Mouse (Mus musculus) forelimb bud, embryonic 11.5 days (tissue): Measurements from ENCODE around the gene Uchl5.
A peak's percentile ranks its signal among the peaks of the same experiment; 100 is the strongest.

Experiments
- DNase-seq: peaks from one replicate; pipeline ENCODE4 v3.0.0-alpha.2; 2012; ENCODE audit warnings: low read depth, low spot score

Gene Uchl5

DNA sequence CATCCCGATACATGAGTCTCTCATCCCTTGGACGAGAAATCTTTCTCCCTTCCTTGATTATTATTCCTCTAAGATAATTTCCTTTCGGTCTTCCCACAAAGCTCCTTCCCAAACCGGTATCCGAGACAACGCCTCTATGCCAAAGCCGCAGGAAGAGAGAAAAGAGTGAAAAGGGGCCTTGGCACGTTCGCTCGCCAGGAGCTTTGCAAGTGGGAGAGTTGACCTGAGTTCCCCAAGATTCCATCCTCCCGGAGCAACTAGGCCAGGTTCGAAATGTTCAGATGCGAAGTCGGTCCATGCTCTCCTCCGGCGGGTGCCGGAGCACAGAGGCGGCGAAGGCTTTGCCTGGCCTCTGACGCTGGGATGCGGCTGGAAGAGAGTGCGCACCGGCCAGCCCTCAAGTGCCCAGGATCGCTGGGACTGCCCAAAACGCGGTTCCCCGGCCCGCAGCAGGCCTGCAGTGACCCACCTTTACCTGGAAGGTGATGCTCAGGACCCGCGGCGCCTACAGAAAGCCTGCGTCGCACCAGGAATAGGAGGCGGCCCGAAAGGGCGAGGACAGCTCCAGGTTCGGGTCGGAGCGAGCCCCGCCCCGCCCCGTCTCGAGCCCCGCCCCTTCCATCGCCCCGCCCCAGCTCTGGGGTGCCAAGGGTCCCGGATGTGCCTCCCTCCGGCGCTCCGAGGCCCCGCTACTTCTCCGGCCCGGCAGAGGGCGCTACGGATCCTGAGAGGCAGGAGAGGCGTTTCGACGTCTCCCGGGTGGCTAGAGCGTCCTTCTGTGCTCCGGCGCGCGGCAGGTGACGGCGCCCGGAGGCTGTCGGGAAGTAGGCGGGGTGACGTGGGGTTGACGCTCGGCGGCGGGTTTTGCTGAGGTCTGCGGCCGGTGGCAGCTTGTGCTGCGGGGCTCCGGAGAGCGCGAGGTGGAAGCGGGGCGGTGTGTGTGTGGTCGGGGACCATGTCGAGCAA is at the start of gene Uchl5, which contains the start of gene Trove2:
Gene Uchl5, plus strand, starts transcription at position 827 of the 966 bp plus-strand sequence.
Gene Trove2, minus strand, starts transcription at position 623 of the 966 bp plus-strand sequence.
- DNase-seq: peak; percentile 94

GRCm38 (mm10) chr1:143727701-143728445 is 49.2 kb upstream of the Uchl5 start:
- DNase-seq: no peak

DNA sequence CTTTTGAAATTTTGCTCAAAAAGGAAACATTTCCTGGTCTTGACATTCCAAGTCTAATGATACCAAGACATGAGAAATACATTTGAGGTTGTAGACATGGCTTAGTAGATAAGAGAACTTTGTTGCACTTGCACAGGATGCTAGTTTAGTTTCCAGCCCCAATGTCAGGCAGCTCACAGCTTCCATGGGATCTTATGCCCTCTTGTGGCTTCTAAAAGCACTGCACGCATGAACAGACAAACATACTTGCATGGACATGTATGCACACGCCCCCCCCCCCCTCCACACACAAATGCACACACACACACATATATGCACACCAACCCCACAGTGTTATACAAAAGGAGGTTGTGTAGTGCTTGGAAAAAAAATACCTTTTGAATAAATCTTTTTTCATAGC is 46.2 kb upstream of the Uchl5 start:
- DNase-seq: peak; percentile 36

- no peak for DNase-seq
Measured at GRCm38 (mm10) chr1:143731691-143732090, 45.4 kb upstream of the Uchl5 start.

- no peak for DNase-seq
Measured at GRCm38 (mm10) chr1:143733914-143734410, 43.1 kb upstream of the Uchl5 start.

DNA sequence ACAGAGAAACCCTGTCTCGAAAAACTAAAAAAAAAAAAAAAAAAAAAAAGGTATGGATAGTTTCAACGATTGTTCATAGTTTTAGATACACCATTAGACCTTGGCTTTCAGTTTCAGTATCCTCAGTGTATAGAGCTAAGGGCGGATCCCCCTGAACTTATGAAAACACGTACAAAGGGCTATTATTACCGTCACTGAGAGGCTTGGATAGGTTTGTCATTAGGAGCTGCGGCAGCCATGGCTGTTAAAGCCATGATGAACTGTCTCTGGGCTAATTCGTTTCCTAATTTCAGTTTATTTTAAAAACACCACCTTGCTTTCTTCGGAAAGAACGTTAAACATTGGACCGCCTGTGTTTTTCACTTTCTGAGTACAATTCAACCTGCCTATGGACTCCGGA is 38.3 kb upstream of the Uchl5 start:
- DNase-seq: no peak

- peak; percentile 82 for DNase-seq
Measured at GRCm38 (mm10) chr1:143739361-143740350, 37.4 kb upstream of the Uchl5 start.

DNA sequence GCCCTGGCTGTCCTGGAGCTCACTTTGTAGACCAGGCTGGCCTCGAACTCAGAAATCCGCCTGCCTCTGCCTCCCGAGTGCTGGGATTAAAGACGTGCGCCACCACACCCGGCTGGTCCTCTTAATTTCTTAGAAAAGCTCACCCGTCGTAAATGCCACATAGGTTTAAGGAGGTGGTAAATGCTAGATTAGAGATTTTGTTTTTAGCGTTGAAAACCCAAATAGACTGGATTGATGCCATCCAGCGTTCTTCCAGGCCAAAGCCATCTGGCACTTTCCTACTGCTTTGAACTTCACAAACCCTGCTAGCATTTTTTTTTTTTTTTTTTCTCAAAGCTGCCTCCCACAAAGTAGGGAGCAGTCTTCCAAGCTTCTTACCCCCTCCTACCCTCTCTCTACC is 36.5 kb upstream of the Uchl5 start:
- DNase-seq: no peak

DNA sequence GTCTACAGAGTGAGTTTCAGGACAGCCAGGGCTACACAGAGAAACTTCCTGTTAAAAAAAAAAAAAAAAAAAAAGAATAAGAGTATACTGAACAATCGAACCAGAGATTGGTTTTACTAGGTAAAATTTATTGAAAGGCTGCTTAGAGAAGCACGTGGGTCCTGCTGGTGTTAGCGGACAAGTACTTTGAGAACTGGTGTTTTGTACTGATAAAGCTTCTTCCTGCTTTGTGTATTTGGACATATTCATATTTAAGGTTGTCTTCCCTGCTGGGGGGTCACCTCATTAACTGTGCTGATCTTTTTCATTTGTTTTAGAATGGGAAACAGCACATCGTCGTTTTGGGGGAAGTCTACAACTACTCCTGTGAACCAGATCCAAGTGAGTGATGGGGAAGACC is 35.7 kb upstream of the Uchl5 start:
- no peak for DNase-seq

DNA sequence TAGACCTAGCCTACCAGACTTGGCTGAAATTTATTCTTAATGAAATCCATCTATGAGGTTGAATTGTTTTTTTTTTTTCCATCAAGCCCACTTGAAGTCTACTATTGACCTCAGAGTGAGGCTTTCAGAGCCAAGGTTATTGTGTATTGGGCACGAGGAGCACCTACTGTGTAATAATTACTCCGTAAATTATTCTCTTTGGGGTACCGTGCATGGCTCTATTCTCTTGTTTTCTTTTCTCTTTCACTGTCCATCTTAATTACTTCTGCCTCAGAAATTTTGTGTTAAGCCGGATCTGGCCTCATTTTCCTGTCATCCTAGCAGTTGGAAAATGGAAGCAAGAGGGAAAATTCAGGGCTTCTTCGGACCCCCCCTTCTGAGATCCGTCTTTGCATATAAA is 34.9 kb upstream of the Uchl5 start:
- DNase-seq: no peak

DNA sequence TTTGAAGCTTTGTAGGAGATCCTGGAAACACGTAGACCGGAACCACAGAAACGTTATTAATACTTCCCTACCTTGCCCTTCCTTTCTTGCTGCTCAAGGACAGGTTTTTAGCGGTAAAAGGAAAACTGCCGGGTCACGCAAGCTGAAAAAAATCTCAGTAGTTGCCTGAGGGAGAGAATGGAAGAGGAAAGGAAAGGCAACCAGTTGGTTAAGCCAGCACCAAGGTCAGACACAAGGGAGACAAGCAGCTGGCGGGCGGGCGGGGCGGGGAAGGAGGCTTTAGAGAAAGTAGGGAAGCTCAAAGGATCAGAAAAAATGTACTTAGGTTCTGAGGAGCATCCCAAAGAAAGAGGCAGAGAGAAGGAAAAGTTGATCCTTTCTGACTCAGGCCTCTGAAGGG is 31.2 kb upstream of the Uchl5 start:
- DNase-seq: no peak

- no peak for DNase-seq
Measured at GRCm38 (mm10) chr1:143762159-143762558, 14.9 kb upstream of the Uchl5 start.

GRCm38 (mm10) chr1:143764443-143764842 is 12.6 kb upstream of the Uchl5 start:
- no peak for DNase-seq

DNA sequence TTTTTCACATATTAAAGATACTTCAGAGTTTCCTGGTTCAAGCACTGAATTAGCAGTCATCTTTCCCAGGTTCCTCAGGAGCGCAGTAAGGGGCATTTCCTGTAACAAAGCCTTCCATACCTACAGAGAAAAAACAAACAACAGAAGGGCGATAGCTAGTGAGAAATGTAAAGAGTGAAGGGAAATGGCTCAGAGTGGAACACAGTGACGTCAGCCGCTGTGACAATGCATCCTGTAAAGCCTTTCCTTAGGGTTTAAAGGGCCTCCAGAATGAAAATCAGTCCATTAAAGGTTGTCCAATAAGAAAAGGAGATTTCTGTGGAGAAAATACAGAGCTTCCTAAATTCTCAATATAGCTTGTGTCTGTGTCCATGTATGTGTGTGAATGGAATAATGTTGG is 11.3 kb upstream of the Uchl5 start:
- DNase-seq: no peak

DNA sequence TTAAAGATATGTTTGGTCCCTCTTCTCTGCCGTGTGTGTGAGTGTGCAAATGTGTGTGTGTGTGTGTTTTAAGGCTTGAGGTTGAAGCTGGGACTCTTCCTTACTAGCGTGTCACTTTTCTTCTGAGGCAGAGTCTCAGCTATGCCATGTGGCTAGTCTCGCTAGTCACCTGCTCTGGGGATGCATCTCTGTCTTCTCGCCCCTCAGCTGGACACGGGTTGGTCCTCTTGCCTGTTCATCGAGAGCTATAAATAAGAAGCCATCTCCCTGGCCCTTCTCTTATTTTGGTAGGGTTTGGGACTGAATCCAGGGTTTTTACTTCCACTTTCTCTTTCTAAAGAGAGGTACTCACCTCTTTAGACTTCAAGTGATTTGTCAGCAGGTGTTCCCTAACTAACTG is 10.8 kb upstream of the Uchl5 start:
- DNase-seq: no peak

GRCm38 (mm10) chr1:143770444-143771109 is 6.5 kb upstream of the Uchl5 start:
- DNase-seq: no peak

DNA sequence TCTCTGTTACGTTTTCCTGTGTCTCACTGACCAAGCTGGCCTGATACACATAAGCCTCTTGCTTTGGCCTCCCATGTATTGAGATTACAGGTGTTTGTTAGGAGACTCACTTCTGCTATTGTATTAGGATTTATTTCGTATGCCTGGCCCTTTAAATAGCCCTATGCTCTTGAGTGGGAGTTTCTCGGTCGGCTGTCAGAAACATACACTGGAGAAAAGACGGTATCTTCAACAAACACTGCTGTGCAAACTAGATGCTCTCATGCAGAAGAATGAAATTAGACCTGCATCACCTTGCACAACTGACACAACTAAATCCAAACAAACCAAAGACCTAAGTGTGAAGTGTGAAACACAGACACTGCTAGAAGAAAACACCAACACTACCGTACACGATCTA is 4.0 kb upstream of the Uchl5 start:
- DNase-seq: no peak

DNA sequence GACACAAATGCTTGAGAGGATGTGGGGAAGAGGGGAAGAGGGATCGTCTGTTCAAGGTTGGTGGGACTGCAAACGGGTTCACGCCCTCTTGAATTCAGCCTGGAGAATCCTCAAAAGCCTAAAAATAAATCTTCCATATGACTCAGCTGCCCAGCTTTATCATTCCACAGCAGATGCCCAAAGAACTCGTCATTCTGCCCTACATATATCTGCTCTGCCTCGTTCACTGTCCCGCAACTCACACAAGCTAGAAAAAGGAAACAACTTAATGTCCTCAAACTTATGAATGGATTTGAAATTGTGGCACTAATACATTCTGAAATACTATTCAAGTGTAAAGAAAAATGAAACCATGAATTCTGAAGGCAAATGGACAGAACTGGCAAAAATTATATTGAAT is 3.2 kb upstream of the Uchl5 start:
- no peak for DNase-seq

DNA sequence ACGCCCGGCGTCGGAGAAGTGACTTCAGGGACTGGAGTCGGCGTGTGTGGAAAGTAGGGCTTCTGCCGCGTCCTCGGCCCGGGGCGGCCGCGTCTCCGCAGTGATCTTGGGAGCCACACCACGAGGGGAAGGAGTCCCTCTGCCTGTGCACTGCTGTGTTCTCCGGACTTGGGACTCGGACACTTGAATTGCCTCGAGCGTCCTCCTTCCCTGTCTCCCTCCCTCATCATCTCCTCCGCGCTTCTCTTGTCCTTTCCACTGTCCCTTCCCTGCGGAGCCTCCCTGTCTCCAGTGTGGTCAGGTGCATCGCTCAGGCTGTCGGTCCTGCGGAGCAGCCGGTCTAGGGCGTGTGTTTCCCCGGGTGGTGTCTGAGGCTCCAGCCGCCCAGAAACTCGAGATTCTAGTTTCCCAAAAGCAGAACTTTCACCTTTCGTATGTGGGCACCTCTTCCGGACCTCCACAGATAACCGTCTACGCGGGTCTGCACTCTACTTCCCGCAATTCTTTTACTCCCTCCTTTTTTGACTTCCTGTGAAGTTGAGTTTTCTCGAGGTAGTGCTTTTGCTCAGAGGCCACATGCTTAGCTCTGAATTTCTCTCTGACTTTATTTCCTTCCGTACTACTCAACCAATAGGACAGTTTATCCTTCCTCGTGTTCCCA is 616 bp downstream of the Uchl5 start:
- no peak for DNase-seq

GRCm38 (mm10) chr1:143788584-143789227 is 11.6 kb downstream of the Uchl5 start:
- DNase-seq: peak; percentile 24
